Mouse (Mus musculus): ENCODE results near the gene Sik1.

- TF ChIP-seq TCF3 (IDR thresholded peaks at IDR 0.05; ENCODE audit: insufficient read length, low read depth) (no peak), POLR2A (IDR thresholded peaks at IDR 0.05; ENCODE audit: insufficient read length, low read depth) (no peak), USF1 (IDR thresholded peaks at IDR 0.05; ENCODE audit: low read depth) (no peak), TCF12 (IDR thresholded peaks at IDR 0.05; ENCODE audit: insufficient read depth, poor library complexity, severe bottlenecking) (no peak), MYOG (IDR thresholded peaks at IDR 0.05; ENCODE audit: control insufficient read depth in 1 of 3, insufficient read depth in 1 of 3, insufficient read length in 2 of 3, low read depth in 2 of 3) (no peak), MYOD1 (IDR thresholded peaks at IDR 0.05; ENCODE audit: control insufficient read depth in 1 of 3, insufficient read length in 2 of 3, low read depth in 2 of 3) (no peak), MAX (IDR thresholded peaks at IDR 0.05; ENCODE audit: low read depth) (no peak)
Measured at GRCm38 (mm10) chr17:31819372-31819771, 36.2 kb downstream of the Sik1 start.

Measured in myocyte (in vitro differentiated cells).